Mouse (Mus musculus) heart, embryonic 15.5 days (tissue): Measurements from ENCODE around the gene Ugt2b38. TPM values are rescaled to one million over a fixed set of nuclear protein-coding genes. Genes with fewer than 3 reads are reported as not detected.
"Not testable (repeated sequence)": the region's sequence is repeated elsewhere in the genome, so short reads cannot be mapped to it uniquely, and the experiment has no call there.

Experiments used
- ATAC-seq: fragments of 200-750 bp; cut with Nextera tagmentation; replicated peaks from 2 replicates; pipeline ENCODE4 v1.8.0; 2017; ENCODE audit warnings: low read depth, moderate TSS enrichment; ENCODE audit not compliant: insufficient number of reproducible peaks, insufficient read depth, low FRiP score
- H3K27ac ChIP-seq: fragments of 300-500 bp; sonication (generic); 2 replicates; pipeline ENCODE4 v1.5.1; 2015; ENCODE audit warnings: mild to moderate bottlenecking, inconsistent platforms
- H3K27me3 ChIP-seq: fragments of 300-500 bp; sonication (generic); 2 replicates; pipeline ENCODE4 v1.6.1; 2015; ENCODE audit warnings: inconsistent platforms
- H3K36me3 ChIP-seq: fragments of 300-500 bp; sonication (generic); 2 replicates; pipeline ENCODE4 v1.6.1; 2015; ENCODE audit warnings: mild to moderate bottlenecking, inconsistent platforms
- H3K4me1 ChIP-seq: fragments of 300-500 bp; sonication (generic); replicated peaks from 2 replicates; pipeline ENCODE4 v1.6.1; 2015; ENCODE audit warnings: inconsistent platforms
- H3K4me2 ChIP-seq: fragments of 300-500 bp; sonication (generic); 2 replicates; pipeline ENCODE4 v1.6.1; 2015; ENCODE audit warnings: inconsistent platforms, mild to moderate bottlenecking, moderate library complexity
- H3K4me3 ChIP-seq: fragments of 300-500 bp; sonication (generic); 2 replicates; pipeline ENCODE4 v1.5.1; 2015; ENCODE audit warnings: mild to moderate bottlenecking, inconsistent platforms
- H3K9ac ChIP-seq: fragments of 300-500 bp; sonication (generic); 2 replicates; pipeline ENCODE4 v1.6.1; 2015; ENCODE audit warnings: mild to moderate bottlenecking, inconsistent platforms
- H3K9me3 ChIP-seq: fragments of 300-500 bp; sonication (generic); replicated peaks from 2 replicates; pipeline ENCODE4 v1.6.1; 2016; ENCODE audit warnings: inconsistent platforms
- WGBS: fragments of 180-500 bp; shearing (Covaris S2); methylation state at CpG from one replicate; pipeline ENCODE4 v1.1.7; 2015; ENCODE audit warnings: mixed read lengths; 5-methylcytosine and 5-hydroxymethylcytosine counted together
- polyA plus RNA-seq: library from polyadenylated mRNA; unstranded; fragments of >200 nt; fragmentation: Nextera tagmentation; extraction: Ambion mirVana; gene quantifications from 2 replicates; pipeline ENCODE4 v1.2.1, GENCODE M21; 2015

Gene Ugt2b38
- not detected in 2 replicates for polyA plus RNA-seq

- 82% methylated on average over 1 of the region's 2 CpGs for WGBS
- H3K4me1 ChIP-seq, ATAC-seq: not testable (repeated sequence)
Observed at GRCm38 (mm10) chr5:87424041-87424440, at the start of gene Ugt2b38. TSS of gene Ugt2b38 (minus strand) at chr5:87424203.

GRCm38 (mm10) chr5:87458810-87459209 is 34.8 kb upstream of the Ugt2b38 start:
- H3K4me1 ChIP-seq, result no peaks in the 10 kb centered on the region
- H3K27ac ChIP-seq, result no peak overlapping the region
- no peak overlapping the region for H3K4me2 ChIP-seq
- no peaks in the 10 kb centered on the region for H3K27me3 ChIP-seq
- H3K9me3 ChIP-seq, result no peaks in the 10 kb centered on the region
- H3K4me3 ChIP-seq, result no peak overlapping the region
- 48% methylated on average over 1 of the region's 1 CpGs for WGBS
- no peak overlapping the region for H3K9ac ChIP-seq
- no peaks in the 10 kb centered on the region for H3K36me3 ChIP-seq
- no peak for ATAC-seq

More at GRCm38 (mm10) chr5:87424041-87424440, at the start of gene Ugt2b38:
- H3K27me3 ChIP-seq, H3K36me3 ChIP-seq, H3K4me2 ChIP-seq, H3K27ac ChIP-seq, H3K4me3 ChIP-seq, H3K9ac ChIP-seq, H3K9me3 ChIP-seq: not testable (repeated sequence)

- Histone ChIP-seq H3K27me3 (no peaks in the 10 kb centered on the region), H3K4me2 (no peak overlapping the region), H3K4me3 (no peak overlapping the region), H3K9ac (no peak overlapping the region), H3K36me3 (no peaks in the 10 kb centered on the region), H3K4me1 (no peaks in the 10 kb centered on the region), H3K9me3 (no peaks in the 10 kb centered on the region), H3K27ac (no peak overlapping the region)
- ATAC-seq, result no peak
Observed at GRCm38 (mm10) chr5:87457701-87458100, 33.7 kb upstream of the Ugt2b38 start.

GRCm38 (mm10) chr5:87456216-87456850 is 32.3 kb upstream of the Ugt2b38 start:
- H3K9me3 ChIP-seq, result no peaks in the 10 kb centered on the region
- H3K4me3 ChIP-seq, result no peak overlapping the region
- H3K36me3 ChIP-seq, result no peaks in the 10 kb centered on the region
- no peak overlapping the region for H3K4me2 ChIP-seq
- H3K27ac ChIP-seq, result no peak overlapping the region
- H3K4me1 ChIP-seq, result no peaks in the 10 kb centered on the region
- 74% methylated on average over 3 of the region's 3 CpGs for WGBS
- no peak overlapping the region for H3K9ac ChIP-seq
- ATAC-seq, result no peak
- no peaks in the 10 kb centered on the region for H3K27me3 ChIP-seq

- no peaks in the 10 kb centered on the region for H3K27me3 ChIP-seq
- H3K4me3 ChIP-seq, result no peak overlapping the region
- H3K4me1 ChIP-seq, result no peaks in the 10 kb centered on the region
- no peaks in the 10 kb centered on the region for H3K9me3 ChIP-seq
- H3K4me2 ChIP-seq, result no peak overlapping the region
- H3K27ac ChIP-seq, result no peak overlapping the region
- no peaks in the 10 kb centered on the region for H3K36me3 ChIP-seq
- ATAC-seq, result no peak
- H3K9ac ChIP-seq, result no peak overlapping the region
Observed at GRCm38 (mm10) chr5:87455519-87455918, 31.5 kb upstream of the Ugt2b38 start.

- H3K4me3 ChIP-seq, H3K9ac ChIP-seq, H3K4me2 ChIP-seq, H3K27me3 ChIP-seq, H3K36me3 ChIP-seq, H3K9me3 ChIP-seq, ATAC-seq, H3K27ac ChIP-seq, H3K4me1 ChIP-seq: not testable (repeated sequence)
- 87% methylated on average over 3 of the region's 5 CpGs for WGBS
Observed at GRCm38 (mm10) chr5:87452514-87452913, 28.5 kb upstream of the Ugt2b38 start.

- H3K4me1 ChIP-seq, result no peaks in the 10 kb centered on the region
- no peak overlapping the region for H3K4me2 ChIP-seq
- no peaks in the 10 kb centered on the region for H3K9me3 ChIP-seq
- no peak overlapping the region for H3K27ac ChIP-seq
- H3K27me3 ChIP-seq, result no peaks in the 10 kb centered on the region
- 35% methylated on average over 3 of the region's 3 CpGs for WGBS
- H3K4me3 ChIP-seq, result no peak overlapping the region
- no peak for ATAC-seq
- no peaks in the 10 kb centered on the region for H3K36me3 ChIP-seq
- no peak overlapping the region for H3K9ac ChIP-seq
Observed at GRCm38 (mm10) chr5:87436264-87436663, 12.3 kb upstream of the Ugt2b38 start.

- no peak overlapping the region for H3K9ac ChIP-seq
- no peak overlapping the region for H3K4me3 ChIP-seq
- no peaks in the 10 kb centered on the region for H3K4me1 ChIP-seq
- H3K9me3 ChIP-seq, result no peaks in the 10 kb centered on the region
- no peak overlapping the region for H3K4me2 ChIP-seq
- no peaks in the 10 kb centered on the region for H3K36me3 ChIP-seq
- WGBS, result 78% methylated on average over 3 of the region's 3 CpGs
- ATAC-seq, result no peak
- no peaks in the 10 kb centered on the region for H3K27me3 ChIP-seq
- H3K27ac ChIP-seq, result no peak overlapping the region
Observed at GRCm38 (mm10) chr5:87425676-87426075, 1.7 kb upstream of the Ugt2b38 start.

GRCm38 (mm10) chr5:87396968-87397367 is 27.0 kb downstream of the Ugt2b38 start:
- H3K27ac ChIP-seq, result no peak overlapping the region
- no peak for ATAC-seq
- no peak overlapping the region for H3K4me3 ChIP-seq
- WGBS, result 79% methylated on average over 4 of the region's 4 CpGs
- H3K4me1 ChIP-seq, result no peaks in the 10 kb centered on the region
- no peak overlapping the region for H3K9ac ChIP-seq
- no peak overlapping the region for H3K4me2 ChIP-seq
- no peaks in the 10 kb centered on the region for H3K9me3 ChIP-seq
- H3K27me3 ChIP-seq, result no peaks in the 10 kb centered on the region
- no peaks in the 10 kb centered on the region for H3K36me3 ChIP-seq

GRCm38 (mm10) chr5:87390818-87391217 is 33.2 kb downstream of the Ugt2b38 start:
- Histone ChIP-seq H3K4me2 (no peak overlapping the region), H3K9ac (no peak overlapping the region), H3K9me3 (no peaks in the 10 kb centered on the region), H3K4me1 (no peaks in the 10 kb centered on the region), H3K36me3 (no peaks in the 10 kb centered on the region), H3K27ac (no peak overlapping the region), H3K4me3 (no peak overlapping the region), H3K27me3 (no peaks in the 10 kb centered on the region)
- ATAC-seq, result no peak
- 62% methylated on average over 2 of the region's 2 CpGs for WGBS

- Histone ChIP-seq H3K4me2 (no peak overlapping the region), H3K4me3 (no peak overlapping the region), H3K9ac (no peak overlapping the region), H3K27me3 (no peaks in the 10 kb centered on the region), H3K36me3 (no peaks in the 10 kb centered on the region), H3K27ac (no peak overlapping the region), H3K4me1 (no peaks in the 10 kb centered on the region), H3K9me3 (no peaks in the 10 kb centered on the region)
- no peak for ATAC-seq
- 49% methylated on average over 2 of the region's 2 CpGs for WGBS
Observed at GRCm38 (mm10) chr5:87380234-87380633, 43.8 kb downstream of the Ugt2b38 start.

- H3K9me3 ChIP-seq, result no peaks in the 10 kb centered on the region
- no peak overlapping the region for H3K4me2 ChIP-seq
- no peaks in the 10 kb centered on the region for H3K4me1 ChIP-seq
- H3K4me3 ChIP-seq, result no peak overlapping the region
- ATAC-seq, result no peak
- no peak overlapping the region for H3K27ac ChIP-seq
- no peak overlapping the region for H3K9ac ChIP-seq
- no peaks in the 10 kb centered on the region for H3K36me3 ChIP-seq
- H3K27me3 ChIP-seq, result no peaks in the 10 kb centered on the region
Observed at GRCm38 (mm10) chr5:87379825-87380224, 44.2 kb downstream of the Ugt2b38 start.
